Mouse (Mus musculus): ENCODE results near the gene Hoxa7.
A peak's percentile ranks its signal among the peaks of the same experiment; 100 is the strongest.

Gene Hoxa7

GRCm38 (mm10) chr6:52213119-52213986, 8.3 kb downstream of the Hoxa7 start, which contains the start of the genes Hoxa3 and Gm28308:
Hoxa3 (minus strand) TSS chr6:52213336.
Gm28308 (minus strand) TSS chr6:52213339.
- no peak for DNase-seq (ENCODE audit: extremely low read depth, low read depth)

GRCm38 (mm10) chr6:52212556-52213118, 9.0 kb downstream of the Hoxa7 start:
- DNase-seq (ENCODE audit: extremely low read depth, low read depth), result no peak

DNA sequence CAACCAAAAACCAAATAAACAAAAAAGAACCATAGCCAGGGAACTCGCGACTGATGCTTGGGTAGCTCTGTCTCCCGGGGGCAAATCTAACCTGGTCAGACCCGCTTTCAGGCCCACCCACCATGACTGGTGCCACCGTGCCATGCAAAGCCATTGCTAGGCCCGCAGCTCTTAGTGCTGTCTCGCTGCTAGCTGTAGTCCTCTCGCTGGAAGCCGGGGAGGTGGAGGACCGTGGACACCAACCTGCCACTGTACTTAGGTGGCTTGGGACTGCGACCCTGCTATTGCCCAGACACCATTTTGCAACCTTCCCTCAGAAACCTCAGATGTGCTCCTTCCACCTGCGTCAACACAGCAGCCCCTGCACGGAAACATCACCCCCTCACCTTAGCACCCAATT, 9.7 kb downstream of the Hoxa7 start:
- DNase-seq (ENCODE audit: extremely low read depth, low read depth), result no peak

DNA sequence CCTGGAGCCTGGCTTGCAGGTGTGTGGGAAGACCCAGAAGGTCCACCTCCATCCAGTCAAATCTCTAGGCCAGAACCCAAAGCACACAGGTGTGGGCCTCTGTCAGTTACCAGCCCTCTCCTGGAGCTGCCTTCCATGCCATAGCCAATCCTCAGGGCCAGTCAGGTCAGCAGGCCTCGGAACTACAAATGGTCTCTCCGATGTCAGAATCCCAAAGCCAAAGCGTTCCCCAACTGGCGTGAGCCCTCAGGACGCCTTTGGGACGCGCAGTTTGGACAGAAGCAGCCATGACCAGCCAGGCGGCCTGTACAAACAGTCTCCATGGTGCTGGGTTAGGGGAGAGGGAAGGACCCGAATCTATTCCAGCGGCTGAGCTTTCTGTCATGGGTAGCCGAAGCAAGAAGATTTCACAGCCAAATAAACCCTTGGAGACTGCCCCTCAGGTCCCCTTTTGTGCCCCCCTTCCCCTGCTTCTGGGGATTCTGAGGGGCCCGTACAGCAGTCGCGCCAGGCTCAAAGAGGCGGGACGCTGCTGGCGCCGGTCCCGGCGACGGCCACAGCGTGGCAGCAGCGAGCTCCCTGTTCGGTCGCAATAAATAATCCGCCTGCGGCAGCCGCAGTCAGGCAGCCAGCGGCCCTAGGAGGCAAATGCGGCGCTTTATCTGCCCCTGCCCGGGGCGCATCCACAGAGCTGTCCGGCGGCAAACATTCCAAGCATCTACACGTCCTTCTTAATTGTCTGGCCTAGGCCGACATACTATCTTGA, 10.3 kb downstream of the Hoxa7 start:
- peak; percentile 43 for DNase-seq (ENCODE audit: extremely low read depth, low read depth)

- no peak for DNase-seq (ENCODE audit: extremely low read depth, low read depth)
These were observed 12.0 kb downstream of the Hoxa7 start for GRCm38 (mm10) chr6:52209685-52210046.

DNA sequence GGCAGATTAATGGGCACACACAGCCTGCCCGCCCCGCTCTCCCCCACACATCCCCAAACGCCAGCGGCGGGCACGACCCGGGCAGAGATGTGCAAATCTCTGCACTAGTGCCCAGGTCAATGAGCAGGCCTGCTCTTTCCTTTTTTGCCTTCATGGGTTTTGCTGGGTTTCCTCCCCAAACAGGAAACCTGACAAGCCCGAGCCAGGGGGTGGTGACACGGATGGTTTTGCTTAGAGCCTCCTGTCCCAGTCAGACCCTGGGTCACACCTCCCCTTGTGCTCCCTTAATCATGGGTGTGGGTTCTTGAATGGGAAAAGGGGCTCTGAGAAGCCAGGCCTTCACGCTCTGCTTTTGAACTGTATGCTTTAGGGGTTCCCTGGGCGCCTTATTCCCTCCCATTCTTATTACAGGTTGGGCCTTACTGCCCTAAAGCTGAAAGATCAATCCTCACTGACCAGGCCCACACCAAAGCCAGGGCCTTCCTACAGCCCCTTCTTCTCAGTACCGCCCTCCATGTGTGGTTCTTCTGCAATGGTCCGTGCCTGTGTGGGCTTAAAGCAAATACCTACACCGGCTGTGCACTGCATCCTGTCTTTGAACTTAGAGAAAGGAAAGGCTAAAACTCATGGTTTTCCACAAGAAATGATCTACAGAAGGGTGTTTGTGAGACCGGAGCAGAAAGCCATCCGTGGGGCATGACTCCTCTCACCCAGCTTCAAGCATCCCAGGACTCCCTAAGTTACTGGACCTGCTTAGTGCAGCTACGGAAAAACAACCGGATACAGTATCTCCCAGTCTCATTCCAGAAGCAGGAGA, 12.6 kb downstream of the Hoxa7 start:
- no peak for DNase-seq (ENCODE audit: extremely low read depth, low read depth)

- no peak for DNase-seq (ENCODE audit: extremely low read depth, low read depth)
These were observed 13.4 kb downstream of the Hoxa7 start, which contains the start of gene Hoxa6 for GRCm38 (mm10) chr6:52208072-52208867. Hoxa6 (minus strand) TSS chr6:52208722.

GRCm38 (mm10) chr6:52207684-52207976, 14.0 kb downstream of the Hoxa7 start:
- no peak for DNase-seq (ENCODE audit: extremely low read depth, low read depth)

- DNase-seq (ENCODE audit: extremely low read depth, low read depth), result no peak
These were observed 14.6 kb downstream of the Hoxa7 start for GRCm38 (mm10) chr6:52206882-52207683.

DNA sequence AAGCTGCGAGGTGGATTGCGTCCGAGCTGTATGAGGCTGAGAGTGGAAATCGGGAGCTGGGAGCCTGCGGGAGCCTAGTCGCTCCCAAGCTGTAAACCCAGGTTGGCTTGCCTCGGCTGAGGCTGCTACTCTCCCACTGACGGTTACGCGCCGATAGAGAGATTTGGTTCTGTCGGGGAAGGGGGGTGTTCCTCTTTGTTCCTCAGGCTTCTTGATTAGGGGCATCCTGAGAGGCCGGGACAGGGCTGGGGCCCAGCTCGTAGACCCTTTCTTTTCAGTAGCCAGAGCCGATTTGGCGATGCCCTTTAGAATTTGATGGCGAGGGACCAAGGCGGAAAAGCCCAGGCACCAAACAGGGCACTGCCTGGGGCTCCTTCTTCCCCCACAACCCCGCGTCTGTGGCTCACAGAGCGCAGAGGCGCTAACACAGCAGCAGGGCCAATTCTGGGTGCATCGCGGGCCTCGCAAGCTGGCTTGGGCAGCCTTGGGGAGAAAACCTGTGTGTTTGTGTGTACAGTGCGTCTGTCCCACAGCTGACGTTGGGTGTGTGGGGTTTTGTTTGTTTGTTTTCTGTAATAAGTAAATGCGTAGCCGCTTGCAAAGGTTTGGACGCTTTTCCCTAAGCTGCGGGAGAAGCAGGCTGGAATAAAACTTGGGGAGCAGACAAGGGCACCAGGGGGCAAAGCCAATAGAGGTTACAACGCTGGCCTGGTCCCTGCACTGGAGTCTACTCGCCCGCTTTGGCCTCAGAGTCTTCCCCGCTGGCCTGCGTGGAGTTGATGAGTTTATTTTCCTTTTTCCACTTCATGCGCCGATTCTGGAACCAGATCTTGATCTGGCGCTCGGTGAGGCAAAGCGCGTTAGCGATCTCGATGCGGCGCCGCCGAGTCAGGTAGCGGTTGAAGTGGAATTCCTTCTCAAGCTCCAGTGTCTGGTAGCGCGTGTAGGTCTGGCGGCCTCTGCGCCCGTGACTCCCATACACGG, 15.7 kb downstream of the Hoxa7 start:
- DNase-seq (ENCODE audit: extremely low read depth, low read depth), result no peak

- no peak for DNase-seq (ENCODE audit: extremely low read depth, low read depth)
These were observed 16.4 kb downstream of the Hoxa7 start for GRCm38 (mm10) chr6:52205221-52205620.

- no peak for DNase-seq (ENCODE audit: extremely low read depth, low read depth)
These were observed 17.5 kb downstream of the Hoxa7 start, which contains the start of gene Hoxa5 for GRCm38 (mm10) chr6:52204050-52204752. Hoxa5 (minus strand) TSS chr6:52204587.

GRCm38 (mm10) chr6:52203371-52204049, 18.1 kb downstream of the Hoxa7 start:
- no peak for DNase-seq (ENCODE audit: extremely low read depth, low read depth)

- DNase-seq (ENCODE audit: extremely low read depth, low read depth), result no peak
These were observed 18.6 kb downstream of the Hoxa7 start for GRCm38 (mm10) chr6:52203121-52203370.

- no peak for DNase-seq (ENCODE audit: extremely low read depth, low read depth)
These were observed 19.1 kb downstream of the Hoxa7 start for GRCm38 (mm10) chr6:52202362-52203120.

DNA sequence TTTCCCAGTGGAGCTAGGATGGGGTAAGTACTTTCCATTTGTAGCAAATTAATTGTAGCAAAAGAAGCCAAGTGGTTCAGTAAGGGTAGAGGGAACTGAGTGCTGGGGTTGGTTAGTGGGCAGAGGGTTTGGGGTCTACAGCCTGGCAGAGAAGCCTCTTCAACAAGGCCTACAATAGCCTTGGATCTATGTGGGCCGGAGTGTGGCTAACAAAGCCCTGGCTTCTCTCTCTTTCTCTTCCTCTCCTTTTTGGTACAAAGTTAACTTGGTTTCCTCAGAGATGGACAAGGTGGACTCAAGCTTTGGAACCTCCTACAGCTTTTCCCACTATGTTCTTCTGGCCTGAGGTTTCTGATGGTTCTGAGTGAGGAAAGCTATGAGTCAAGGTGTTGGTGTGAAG, 20.4 kb downstream of the Hoxa7 start:
- no peak for DNase-seq (ENCODE audit: extremely low read depth, low read depth)

GRCm38 (mm10) chr6:52200751-52201250, 20.9 kb downstream of the Hoxa7 start:
- no peak for DNase-seq (ENCODE audit: extremely low read depth, low read depth)
